Mouse (Mus musculus): Measurements from ENCODE around the gene Nrxn1. TPM values are rescaled to one million over a fixed set of nuclear protein-coding genes. Genes with fewer than 3 reads are reported as not detected.

Nrxn1 gene
- polyA plus RNA-seq, 1 experiment from 2014 or later: 40.7 TPM

DNA sequence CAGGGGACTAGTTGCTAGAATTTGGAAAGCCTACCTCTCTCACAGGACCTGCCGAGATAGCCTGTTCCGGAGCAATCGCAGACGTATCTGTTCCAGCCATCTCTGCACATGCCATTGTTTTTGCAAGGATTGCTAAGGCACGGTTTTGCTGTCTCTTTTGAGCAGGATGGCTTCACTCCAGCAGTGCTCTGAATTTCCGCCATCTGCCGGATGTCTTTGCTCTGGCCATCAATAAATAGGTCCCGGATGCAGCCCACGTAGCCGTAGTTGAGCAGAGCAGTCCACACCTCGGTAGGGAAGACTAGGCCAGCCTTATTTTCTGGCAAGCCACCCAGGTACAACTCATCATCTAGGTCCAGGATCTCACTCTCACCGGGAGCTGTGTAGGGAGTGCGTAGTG, 463.0 kb downstream of the Nrxn1 start:
- no peak overlapping the region for H3K4me3 ChIP-seq
- no peaks in the 10 kb centered on the region for H3K9me3 ChIP-seq
- H3K9ac ChIP-seq (replicated peaks): no peak overlapping the region
- H3K4me1 ChIP-seq: 0 out of 2 replicates have a peak, but pooled peaks cover under 1% of the 10 kb centered on the region
- 87% methylated on average over 13 of the region's 13 CpGs for WGBS
- H3K27ac ChIP-seq (replicated peaks): no peak overlapping the region
- ATAC-seq (ENCODE audit: low FRiP score, low read depth): no peak
- no peaks in the 10 kb centered on the region for H3K36me3 ChIP-seq
- no peaks in the 10 kb centered on the region for H3K27me3 ChIP-seq
- H3K4me2 ChIP-seq (replicated peaks): no peak overlapping the region

DNA sequence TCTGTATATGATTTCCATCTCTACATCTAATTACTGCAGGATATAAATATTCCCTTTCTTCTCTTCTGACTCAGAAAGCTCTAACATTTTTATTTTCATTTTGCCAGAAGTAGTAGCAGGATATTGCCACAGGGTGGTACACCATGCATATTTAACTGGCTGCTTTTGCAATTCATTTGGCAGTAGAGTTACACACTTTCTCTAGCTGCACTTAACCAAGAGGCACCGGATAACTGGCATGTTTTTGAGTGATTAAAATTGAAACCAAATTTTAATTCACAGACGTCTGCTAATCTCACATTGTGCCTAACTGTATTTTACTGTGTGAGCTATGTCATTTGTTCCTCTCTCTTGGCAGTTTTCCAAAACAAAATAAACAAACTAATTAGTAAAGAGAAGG, 464.4 kb downstream of the Nrxn1 start:
- no peaks in the 10 kb centered on the region for H3K27me3 ChIP-seq
- ATAC-seq (ENCODE audit: low FRiP score, low read depth): peak; percentile 55; the same call in 1 of the 2 replicates

DNA sequence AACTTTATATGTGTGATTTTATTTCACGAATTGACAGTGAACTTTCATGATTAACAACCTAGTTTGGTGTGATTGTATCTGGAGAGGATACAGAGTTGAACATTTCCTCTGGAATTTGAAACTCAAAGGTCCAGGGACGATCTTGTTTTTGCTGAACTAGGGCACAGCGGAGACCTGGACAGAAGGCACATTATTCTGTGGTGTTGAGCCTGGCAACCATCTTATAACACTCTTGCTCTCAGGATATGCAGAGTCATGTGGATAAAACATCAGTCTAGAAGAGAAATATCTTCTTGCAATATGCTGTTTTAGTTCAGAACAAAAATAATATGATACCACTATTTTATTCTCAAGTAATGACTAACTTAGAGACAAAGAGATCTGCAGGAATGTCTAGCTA, 464.9 kb downstream of the Nrxn1 start:
- no peak overlapping the region for H3K9ac ChIP-seq (replicated peaks)
- no peak for ATAC-seq (ENCODE audit: low FRiP score, low read depth)
- H3K27ac ChIP-seq (replicated peaks): no peak overlapping the region
- no peaks in the 10 kb centered on the region for H3K9me3 ChIP-seq
- 74% methylated on average over 3 of the region's 3 CpGs for WGBS
- H3K4me3 ChIP-seq: no peak overlapping the region
- no peaks in the 10 kb centered on the region for H3K27me3 ChIP-seq
- no peak overlapping the region for H3K4me2 ChIP-seq (replicated peaks)
- no peaks in the 10 kb centered on the region for H3K36me3 ChIP-seq
- H3K4me1 ChIP-seq: 0 out of 2 replicates have a peak, but pooled peaks cover 2% of the 10 kb centered on the region

More for the DNA sequence above, 464.4 kb downstream of the Nrxn1 start:
- WGBS: 33% methylated on average over 2 of the region's 2 CpGs
- no peak overlapping the region for H3K27ac ChIP-seq (replicated peaks)
- no peaks in the 10 kb centered on the region for H3K9me3 ChIP-seq
- H3K4me1 ChIP-seq: 0 out of 2 replicates have a peak, but pooled peaks cover 2% of the 10 kb centered on the region
- H3K36me3 ChIP-seq: no peaks in the 10 kb centered on the region
- H3K4me2 ChIP-seq (replicated peaks): no peak overlapping the region
- H3K9ac ChIP-seq (replicated peaks): no peak overlapping the region
- no peak overlapping the region for H3K4me3 ChIP-seq

GRCm38 (mm10) chr17:90627395-90627794, 465.5 kb downstream of the Nrxn1 start:
- 0 out of 2 replicates have a peak, but pooled peaks cover 2% of the 10 kb centered on the region for H3K4me1 ChIP-seq
- no peak for ATAC-seq (ENCODE audit: low FRiP score, low read depth)
- H3K9ac ChIP-seq (replicated peaks): no peak overlapping the region
- no peaks in the 10 kb centered on the region for H3K9me3 ChIP-seq
- no peak overlapping the region for H3K27ac ChIP-seq (replicated peaks)
- H3K4me2 ChIP-seq (replicated peaks): no peak overlapping the region
- H3K4me3 ChIP-seq: no peak overlapping the region
- no peaks in the 10 kb centered on the region for H3K27me3 ChIP-seq
- no peaks in the 10 kb centered on the region for H3K36me3 ChIP-seq
- 78% methylated on average over 3 of the region's 3 CpGs for WGBS

GRCm38 (mm10) chr17:90624591-90625266, 468.1 kb downstream of the Nrxn1 start:
- H3K27me3 ChIP-seq: no peaks in the 10 kb centered on the region
- H3K27ac ChIP-seq (replicated peaks): no peak overlapping the region
- ATAC-seq (ENCODE audit: low FRiP score, low read depth): peak; percentile 79
- 0 out of 2 replicates have a peak, but pooled peaks cover 2% of the 10 kb centered on the region for H3K4me1 ChIP-seq
- H3K9me3 ChIP-seq: no peaks in the 10 kb centered on the region
- H3K9ac ChIP-seq (replicated peaks): no peak overlapping the region
- no peak overlapping the region for H3K4me3 ChIP-seq
- no peak overlapping the region for H3K4me2 ChIP-seq (replicated peaks)
- H3K36me3 ChIP-seq: no peaks in the 10 kb centered on the region
- 19% methylated on average over 1 of the region's 1 CpGs for WGBS

DNA sequence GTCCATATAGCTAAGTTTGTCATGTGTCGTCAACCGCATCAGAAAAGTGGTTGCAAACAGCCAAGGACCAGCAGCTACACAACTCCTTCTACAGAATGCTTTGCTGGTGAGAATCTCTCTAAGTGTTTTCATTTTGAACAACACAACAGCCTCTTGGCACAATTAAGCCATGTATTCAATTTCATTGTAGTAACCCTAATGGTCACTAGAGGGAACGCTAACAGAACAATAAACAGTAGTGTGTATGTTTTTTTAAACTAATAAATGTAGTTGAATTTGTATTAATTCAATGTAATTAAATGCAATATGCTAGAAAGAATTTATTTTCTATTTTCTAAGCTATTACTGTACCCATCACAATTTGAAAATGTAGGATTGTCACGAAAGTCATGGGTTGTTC, 471.0 kb downstream of the Nrxn1 start:
- Histone ChIP-seq H3K9ac (replicated peaks) (no peak overlapping the region), H3K27me3 (no peaks in the 10 kb centered on the region), H3K4me3 (no peak overlapping the region), H3K36me3 (no peaks in the 10 kb centered on the region), H3K9me3 (no peaks in the 10 kb centered on the region), H3K4me1 (0 out of 2 replicates have a peak, but pooled peaks cover 2% of the 10 kb centered on the region), H3K4me2 (replicated peaks) (no peak overlapping the region), H3K27ac (replicated peaks) (no peak overlapping the region)
- 86% methylated on average over 4 of the region's 4 CpGs for WGBS
- no peak for ATAC-seq (ENCODE audit: low FRiP score, low read depth)

DNA sequence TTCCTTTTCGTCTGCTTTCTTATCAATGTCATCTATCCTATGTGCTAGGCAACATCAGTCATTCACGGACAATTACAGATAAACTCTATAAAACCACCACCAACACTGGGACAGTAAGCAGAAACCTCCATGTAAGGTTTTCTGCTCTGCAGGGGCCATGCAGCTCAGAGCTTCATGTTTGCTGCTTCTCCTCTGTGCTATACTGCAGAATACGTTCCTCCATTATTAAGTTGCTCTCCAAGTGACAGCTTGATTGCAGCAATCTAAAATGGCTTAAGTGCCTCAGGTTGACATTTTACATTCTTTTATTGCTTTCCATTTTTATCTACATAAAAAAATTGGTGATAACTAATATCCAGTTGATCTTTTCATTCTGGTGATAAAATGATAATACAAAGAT, 477.9 kb downstream of the Nrxn1 start:
- no peak overlapping the region for H3K27ac ChIP-seq (replicated peaks)
- H3K9me3 ChIP-seq: no peaks in the 10 kb centered on the region
- H3K27me3 ChIP-seq: no peaks in the 10 kb centered on the region
- no peak for ATAC-seq (ENCODE audit: low FRiP score, low read depth)
- WGBS: 73% methylated on average over 3 of the region's 3 CpGs
- H3K36me3 ChIP-seq: no peaks in the 10 kb centered on the region
- H3K4me1 ChIP-seq: no peaks in the 10 kb centered on the region
- H3K4me3 ChIP-seq: no peak overlapping the region
- no peak overlapping the region for H3K9ac ChIP-seq (replicated peaks)
- H3K4me2 ChIP-seq (replicated peaks): no peak overlapping the region

- H3K4me2 ChIP-seq (replicated peaks): no peak overlapping the region
- no peak overlapping the region for H3K4me3 ChIP-seq
- H3K27me3 ChIP-seq: no peaks in the 10 kb centered on the region
- H3K4me1 ChIP-seq: no peaks in the 10 kb centered on the region
- no peaks in the 10 kb centered on the region for H3K9me3 ChIP-seq
- ATAC-seq (ENCODE audit: low FRiP score, low read depth): no peak
- no peaks in the 10 kb centered on the region for H3K36me3 ChIP-seq
- H3K9ac ChIP-seq (replicated peaks): no peak overlapping the region
- H3K27ac ChIP-seq (replicated peaks): no peak overlapping the region
Measured at GRCm38 (mm10) chr17:90607427-90607806, 485.5 kb downstream of the Nrxn1 start.

DNA sequence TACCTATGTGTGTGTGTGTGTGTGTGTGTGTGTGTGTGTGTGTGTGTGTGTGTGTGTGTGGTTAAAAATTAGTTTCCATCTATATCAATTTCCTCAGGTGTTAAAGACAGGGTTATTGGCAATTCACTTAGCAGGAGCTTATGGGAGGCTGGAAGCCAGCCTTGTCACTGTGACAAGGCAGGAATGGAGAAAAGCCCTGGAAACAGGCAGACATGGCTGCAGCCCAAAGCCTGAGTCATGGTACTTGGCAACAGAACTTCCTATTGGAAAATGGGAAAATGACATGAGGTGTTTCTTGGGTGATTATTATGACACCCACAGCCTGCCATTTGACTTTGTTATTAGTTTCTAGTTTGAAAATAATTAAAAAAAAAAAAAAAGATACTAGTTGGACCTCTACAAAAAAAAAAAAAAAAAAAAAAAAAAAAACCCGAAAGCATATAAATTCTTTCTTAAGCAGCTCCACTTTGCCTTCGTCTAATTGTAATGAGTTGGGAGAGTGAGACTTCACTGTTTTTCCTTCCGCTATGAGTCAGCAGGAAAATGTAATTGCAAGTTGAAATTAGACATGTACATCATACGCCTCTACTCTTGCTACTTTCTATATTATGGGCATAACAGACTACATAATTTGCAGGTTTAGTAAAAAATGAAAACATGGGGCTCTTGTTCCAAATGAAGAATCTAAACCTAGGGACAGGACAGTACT, 486.0 kb downstream of the Nrxn1 start:
- Histone ChIP-seq H3K27me3 (no peaks in the 10 kb centered on the region), H3K4me2 (replicated peaks) (no peak overlapping the region), H3K9me3 (no peaks in the 10 kb centered on the region), H3K36me3 (no peaks in the 10 kb centered on the region), H3K27ac (replicated peaks) (no peak overlapping the region), H3K4me3 (no peak overlapping the region), H3K9ac (replicated peaks) (no peak overlapping the region), H3K4me1 (no peaks in the 10 kb centered on the region)
- 84% methylated on average over 4 of the region's 4 CpGs for WGBS
- no peak for ATAC-seq (ENCODE audit: low FRiP score, low read depth)

GRCm38 (mm10) chr17:90599570-90600524, 493.0 kb downstream of the Nrxn1 start:
- WGBS: 56% methylated on average over 9 of the region's 9 CpGs
- Histone ChIP-seq H3K9ac (replicated peaks) (no peak overlapping the region), H3K4me3 (no peak overlapping the region), H3K36me3 (no peaks in the 10 kb centered on the region), H3K27me3 (no peaks in the 10 kb centered on the region), H3K9me3 (no peaks in the 10 kb centered on the region), H3K27ac (replicated peaks) (peak overlapping the region; percentile 42; the same call in 1 of the 2 replicates), H3K4me2 (replicated peaks) (no peak overlapping the region), H3K4me1 (0 out of 2 replicates have a peak, but pooled peaks cover 3% of the 10 kb centered on the region)
- ATAC-seq (ENCODE audit: low FRiP score, low read depth): peak; percentile 72

- no peaks in the 10 kb centered on the region for H3K27me3 ChIP-seq
- WGBS: 30% methylated on average over 9 of the region's 9 CpGs
- no peak overlapping the region for H3K9ac ChIP-seq (replicated peaks)
- H3K9me3 ChIP-seq: no peaks in the 10 kb centered on the region
- H3K4me1 ChIP-seq: 0 out of 2 replicates have a peak, but pooled peaks cover 3% of the 10 kb centered on the region
- H3K4me3 ChIP-seq: no peak overlapping the region
- peak; percentile 70 for ATAC-seq (ENCODE audit: low FRiP score, low read depth)
- H3K27ac ChIP-seq (replicated peaks): no peak overlapping the region
- H3K4me2 ChIP-seq (replicated peaks): no peak overlapping the region
- H3K36me3 ChIP-seq: no peaks in the 10 kb centered on the region
Measured at GRCm38 (mm10) chr17:90594798-90595533, 497.9 kb downstream of the Nrxn1 start.

Data from midbrain, embryonic 12.5 days (tissue).